Mouse (Mus musculus) G1E (cell line): Measurements from ENCODE around the gene Odr4. TPM values are rescaled to one million over a fixed set of nuclear protein-coding genes. Genes with fewer than 3 reads are reported as not detected.

Source experiments
- ATAC-seq: 2 replicates; pipeline ENCODE4 v1.8.0; 2016; ENCODE audit warnings: mild to moderate bottlenecking; ENCODE audit not compliant: insufficient number of reproducible peaks, poor library complexity, low FRiP score, severe bottlenecking; ENCODE audit errors: extremely low read depth
- DNase-seq: peaks from one replicate; pipeline ENCODE4 v3.0.0; 2012; ENCODE audit warnings: low spot score
- H3K27me3 ChIP-seq: 2 replicates; pipeline ENCODE4 v1.6.1; 2012; ENCODE audit warnings: mild to moderate bottlenecking, low read length, inconsistent platforms; ENCODE audit not compliant: insufficient read depth
- H3K36me3 ChIP-seq: replicated peaks from 2 replicates; pipeline ENCODE3; 2012; ENCODE audit warnings: mild to moderate bottlenecking, inconsistent platforms
- H3K4me1 ChIP-seq: 2 replicates; pipeline ENCODE4 v1.6.1; 2012; ENCODE audit warnings: low read depth, low read length, inconsistent platforms, mixed read lengths; ENCODE audit not compliant: insufficient read depth
- H3K4me3 ChIP-seq: 2 replicates; pipeline ENCODE4 v1.5.1; 2012; ENCODE audit warnings: low read depth, mild to moderate bottlenecking, inconsistent platforms, low read length, moderate library complexity, mixed read lengths
- H3K9me3 ChIP-seq: replicated peaks from 2 replicates; pipeline ENCODE4 v1.6.1; 2012; ENCODE audit warnings: inconsistent platforms
- CTCF ChIP-seq: IDR thresholded peaks from 2 replicates; pipeline ENCODE4 v1.5.1; 2012; ENCODE audit warnings: low read depth, low read length, inconsistent platforms, mixed read lengths
- GATA1 ChIP-seq: IDR thresholded peaks from 2 replicates; pipeline ENCODE4 v1.6.1; 2012; ENCODE audit warnings: borderline replicate concordance, low read length, inconsistent platforms, mixed read lengths
- GATA2 ChIP-seq: IDR thresholded peaks from 2 replicates; pipeline ENCODE4 v1.6.1; 2012; ENCODE audit warnings: low read depth, low read length, inconsistent platforms, borderline replicate concordance
- POLR2AphosphoS5 ChIP-seq: IDR thresholded peaks from 2 replicates; pipeline ENCODE4 v1.6.1; 2012; ENCODE audit warnings: low read depth, low read length, inconsistent platforms; ENCODE audit not compliant: insufficient replicate concordance
- TAL1 ChIP-seq: conservative IDR thresholded peaks from 2 replicates; pipeline ENCODE4 v1.6.1; 2012; ENCODE audit warnings: low read depth, low read length, inconsistent platforms, mixed read lengths
- polyA plus RNA-seq: library from polyadenylated mRNA; stranded (reverse); fragments of >175 nt; gene quantifications from 2 replicates; pipeline ENCODE4 v1.2.3, GENCODE M21; 2012
- total RNA-seq, 2 experiments: library from RNA; stranded (forward) in 1 of 2; stranded (reverse) in 1 of 2; fragments of 200-1000 nt in 1 of 2; fragments of >200 nt in 1 of 2; fragmentation: Nextera tagmentation in 1 of 2; gene quantifications; 2 replicates each; pipeline ENCODE4 v1.2.3; 2014 to 2017

The Odr4 gene
- total and polyA plus RNA-seq, 3 experiments, result 8.0 to 142 (median 80.1) TPM

- Histone ChIP-seq H3K9me3 (no peaks in the 10 kb centered on the region), H3K36me3 (peaks cover 36% of the 10 kb centered on the region), H3K4me1 (no peaks in the 10 kb centered on the region), H3K4me3 (no peak overlapping the region), H3K27me3 (no peaks in the 10 kb centered on the region)
- TF ChIP-seq GATA2, result no peak
- no peak for TF ChIP-seq TAL1
- no peak for TF ChIP-seq CTCF
- TF ChIP-seq POLR2AphosphoS5, result no peak
- no peak for TF ChIP-seq GATA1
- no peak for DNase-seq
- ATAC-seq, result no peak
Measured at GRCm38 (mm10) chr1:150360864-150361263, 32.0 kb downstream of the Odr4 start.

GRCm38 (mm10) chr1:150335111-150335510 lies 57.8 kb downstream of the Odr4 start:
- ATAC-seq, result no peak; the same call in 1 of the 2 replicates
- Histone ChIP-seq H3K9me3 (no peaks in the 10 kb centered on the region), H3K36me3 (no peaks in the 10 kb centered on the region), H3K4me1 (no peaks in the 10 kb centered on the region), H3K27me3 (no peaks in the 10 kb centered on the region), H3K4me3 (no peak overlapping the region)
- TF ChIP-seq TAL1 (no peak), CTCF (no peak), POLR2AphosphoS5 (no peak), GATA1 (no peak)
- no peak for DNase-seq

GRCm38 (mm10) chr1:150319205-150319604 lies 73.7 kb downstream of the Odr4 start, which contains the start of gene Pdc:
Pdc (plus strand) TSS chr1:150319417.
- TF ChIP-seq CTCF (no peak), POLR2AphosphoS5 (no peak), GATA1 (no peak), GATA2 (no peak), TAL1 (no peak)
- Histone ChIP-seq H3K4me1 (no peaks in the 10 kb centered on the region), H3K36me3 (no peaks in the 10 kb centered on the region), H3K27me3 (no peaks in the 10 kb centered on the region), H3K9me3 (no peaks in the 10 kb centered on the region), H3K4me3 (no peak within 1 kb of the TSS)
- DNase-seq (no peak), ATAC-seq (no peak)

Other genes with a start within 250 kb of the Odr4 start
- not detected in 2 replicates for gene Pdc, start 73.7 kb downstream of the Odr4 start, total RNA-seq (2014; fragmentation: Nextera tagmentation)
- gene Pdc, start 73.7 kb downstream of the Odr4 start, total RNA-seq (2017), result 0.16 and 0.29 TPM in 2 replicates
- not detected in 2 replicates for gene Pdc, start 73.7 kb downstream of the Odr4 start, polyA plus RNA-seq
- gene Tpr, start 242 bp downstream of the Odr4 start, total RNA-seq (2014; fragmentation: Nextera tagmentation), result 1,004 and 1,198 TPM in 2 replicates
- gene Tpr, start 242 bp downstream of the Odr4 start, total RNA-seq (2017), result 531 and 569 TPM in 2 replicates
- gene Tpr, start 242 bp downstream of the Odr4 start, polyA plus RNA-seq, result 238 and 245 TPM in 2 replicates
- gene Prg4, start 73.1 kb upstream of the Odr4 start, total RNA-seq (2014; fragmentation: Nextera tagmentation), result not detected in 2 replicates
- gene Prg4, start 73.1 kb upstream of the Odr4 start, total RNA-seq (2017), result 0.11 and 0.12 TPM in 2 replicates
- gene Prg4, start 73.1 kb upstream of the Odr4 start, polyA plus RNA-seq, result not detected in 2 replicates